Mouse (Mus musculus) heart, embryonic 14.5 days (tissue): ENCODE results near the gene Gh. TPM values are rescaled to one million over a fixed set of nuclear protein-coding genes. Genes with fewer than 3 reads are reported as not detected.
"Not testable (repeated sequence)": the region's sequence is repeated elsewhere in the genome, so short reads cannot be mapped to it uniquely, and the experiment has no call there.

ENCODE experiments used
- ATAC-seq: fragments of 200-750 bp; cut with Nextera tagmentation; 2 replicates; pipeline ENCODE4 v1.8.0; 2017; ENCODE audit warnings: low read depth, moderate TSS enrichment; ENCODE audit not compliant: insufficient number of reproducible peaks, insufficient read depth, low FRiP score
- H3K27ac ChIP-seq, 2 experiments: fragments of 200-500 bp in 1 of 2; fragments of 300-500 bp in 1 of 2; sonication (generic) in 1 of 2; replicated peaks in 1 of 2; 2 replicates each; pipeline ENCODE4 v1.5.1; 2012 to 2014; ENCODE audit warnings: low read depth in 2 of 2, low read length in 2 of 2, control low read depth in 1 of 2, mild to moderate bottlenecking in 1 of 2, mixed read lengths in 1 of 2; ENCODE audit not compliant: control insufficient read depth in 1 of 2, insufficient read depth in 1 of 2
- H3K27me3 ChIP-seq: fragments of 300-500 bp; sonication (generic); 2 replicates; pipeline ENCODE4 v1.6.1; 2014; ENCODE audit warnings: mild to moderate bottlenecking, low read length, control low read depth; ENCODE audit not compliant: control insufficient read depth, insufficient read depth
- H3K36me3 ChIP-seq: fragments of 300-500 bp; sonication (generic); 2 replicates; pipeline ENCODE4 v1.6.1; 2014; ENCODE audit warnings: mild to moderate bottlenecking, control low read depth, low read length, mixed read lengths; ENCODE audit not compliant: control insufficient read depth, insufficient read depth
- H3K4me1 ChIP-seq, 2 experiments: fragments of 200-500 bp in 1 of 2; fragments of 300-500 bp in 1 of 2; sonication (generic) in 1 of 2; 2 replicates each; pipeline ENCODE4 v1.6.1; 2012 to 2014; ENCODE audit warnings: low read length in 2 of 2, control low read depth in 1 of 2, mixed read lengths in 1 of 2; ENCODE audit not compliant: control insufficient read depth in 2 of 2, insufficient read depth in 2 of 2
- H3K4me2 ChIP-seq: fragments of 300-500 bp; sonication (generic); 2 replicates; pipeline ENCODE4 v1.6.1; 2014; ENCODE audit warnings: mild to moderate bottlenecking, low read length
- H3K4me3 ChIP-seq, 2 experiments: fragments of 200-500 bp in 1 of 2; fragments of 300-500 bp in 1 of 2; sonication (generic) in 1 of 2; 2 replicates each; pipeline ENCODE4 v1.5.1; 2012 to 2014; ENCODE audit warnings: low read length in 2 of 2, mild to moderate bottlenecking in 2 of 2, control low read depth in 1 of 2, low read depth in 1 of 2, moderate library complexity in 1 of 2; ENCODE audit not compliant: control insufficient read depth in 1 of 2, insufficient read depth in 1 of 2
- H3K9ac ChIP-seq: fragments of 300-500 bp; sonication (generic); 2 replicates; pipeline ENCODE4 v1.6.1; 2014; ENCODE audit warnings: mild to moderate bottlenecking, low read length
- H3K9me3 ChIP-seq: fragments of 300-500 bp; sonication (generic); 2 replicates; pipeline ENCODE4 v1.6.1; 2016; ENCODE audit warnings: low read length, control low read depth; ENCODE audit not compliant: control insufficient read depth
- WGBS: fragments of 180-500 bp; shearing (Covaris S2); extraction: QIAGEN DNeasy Blood & Tissue Kit; methylation state at CpG from one replicate; pipeline ENCODE4 v1.1.7; 2014; 5-methylcytosine and 5-hydroxymethylcytosine counted together
- polyA plus RNA-seq: library from polyadenylated mRNA; unstranded; fragments of >200 nt; fragmentation: Nextera tagmentation; extraction: Ambion mirVana; gene quantifications from 2 replicates; pipeline ENCODE4 v1.2.1, GENCODE M21; 2014

Gene Gh
- not detected in 2 replicates for polyA plus RNA-seq

- Histone ChIP-seq H3K9me3 (no peaks in the 10 kb centered on the region), H3K36me3 (no peaks in the 10 kb centered on the region), H3K9ac (no peak within 1 kb of the TSS), H3K4me3 (no peak within 1 kb of the TSS), H3K27ac (no peak within 1 kb of the TSS), H3K4me2 (no peak within 1 kb of the TSS), H3K4me1 (no peaks in the 10 kb centered on the region), H3K27me3 (no peaks in the 10 kb centered on the region)
- 75% methylated on average over 9 of the region's 9 CpGs for WGBS
- no peak for ATAC-seq
These were observed at the start of gene Gh for GRCm38 (mm10) chr11:106301765-106302164. Gene Gh (minus strand): TSS chr11:106301865.

GRCm38 (mm10) chr11:106351253-106351652 is 49.6 kb upstream of the Gh start:
- no peak overlapping the region for H3K27ac ChIP-seq
- no peak for ATAC-seq

GRCm38 (mm10) chr11:106350853-106351252 is 49.2 kb upstream of the Gh start:
- no peaks in the 10 kb centered on the region for H3K36me3 ChIP-seq
- H3K4me1 ChIP-seq: peaks cover 7% of the 10 kb centered on the region in 2 experiments
- H3K9ac ChIP-seq: no peak overlapping the region
- no peak overlapping the region for H3K4me3 ChIP-seq
- H3K4me2 ChIP-seq: no peak overlapping the region
- 53% methylated on average over 5 of the region's 5 CpGs for WGBS
- no peak for ATAC-seq
- no peak overlapping the region for H3K27ac ChIP-seq
- no peaks in the 10 kb centered on the region for H3K9me3 ChIP-seq
- H3K27me3 ChIP-seq: no peaks in the 10 kb centered on the region

More at GRCm38 (mm10) chr11:106351253-106351652, 49.6 kb upstream of the Gh start:
- Histone ChIP-seq H3K4me2 (no peak overlapping the region), H3K9me3 (no peaks in the 10 kb centered on the region), H3K36me3 (no peaks in the 10 kb centered on the region), H3K9ac (no peak overlapping the region), H3K4me1 (peaks cover 8% of the 10 kb centered on the region in 2 experiments), H3K27me3 (no peaks in the 10 kb centered on the region), H3K4me3 (no peak overlapping the region)
- WGBS: 53% methylated on average over 3 of the region's 3 CpGs

GRCm38 (mm10) chr11:106349772-106350171 is 48.1 kb upstream of the Gh start:
- ATAC-seq: no peak

GRCm38 (mm10) chr11:106344910-106345309 is 43.2 kb upstream of the Gh start:
- Histone ChIP-seq H3K4me1 (peaks cover 4 to 9% of the 10 kb centered on the region in 2 experiments; a peak in 3 of 4 replicates), H3K36me3 (no peaks in the 10 kb centered on the region), H3K27ac (no peak overlapping the region), H3K27me3 (no peaks in the 10 kb centered on the region), H3K9me3 (no peaks in the 10 kb centered on the region), H3K4me2 (no peak overlapping the region), H3K4me3 (no peak overlapping the region), H3K9ac (no peak overlapping the region)
- WGBS: 41% methylated on average over 6 of the region's 6 CpGs
- ATAC-seq: no peak

More at GRCm38 (mm10) chr11:106349772-106350171, 48.1 kb upstream of the Gh start:
- Histone ChIP-seq H3K4me3 (no peak overlapping the region), H3K27me3 (no peaks in the 10 kb centered on the region), H3K36me3 (no peaks in the 10 kb centered on the region), H3K4me2 (no peak overlapping the region), H3K9ac (no peak overlapping the region), H3K9me3 (no peaks in the 10 kb centered on the region), H3K4me1 (peaks cover 0 to 2% of the 10 kb centered on the region in 2 experiments; a peak in 1 of 4 replicates), H3K27ac (no peak overlapping the region)
- WGBS: 68% methylated on average over 6 of the region's 6 CpGs

- ATAC-seq: no peak
- Histone ChIP-seq H3K9ac (no peak overlapping the region), H3K27me3 (no peaks in the 10 kb centered on the region), H3K9me3 (no peaks in the 10 kb centered on the region), H3K4me2 (no peak overlapping the region), H3K27ac (no peak overlapping the region), H3K36me3 (no peaks in the 10 kb centered on the region), H3K4me1 (peaks cover 4 to 9% of the 10 kb centered on the region in 2 experiments; a peak in 3 of 4 replicates), H3K4me3 (no peak overlapping the region)
- 61% methylated on average over 9 of the region's 9 CpGs for WGBS
These were observed 39.4 kb upstream of the Gh start for GRCm38 (mm10) chr11:106340990-106341520.

GRCm38 (mm10) chr11:106339323-106339722 is 37.7 kb upstream of the Gh start:
- not testable (repeated sequence) for ATAC-seq, H3K27me3 ChIP-seq

GRCm38 (mm10) chr11:106338870-106339269 is 37.2 kb upstream of the Gh start:
- H3K9ac ChIP-seq: no peak overlapping the region
- no peaks in the 10 kb centered on the region for H3K9me3 ChIP-seq
- H3K27me3 ChIP-seq: no peaks in the 10 kb centered on the region
- 72% methylated on average over 7 of the region's 7 CpGs for WGBS
- no peak overlapping the region for H3K4me3 ChIP-seq
- H3K27ac ChIP-seq: no peak overlapping the region
- no peak for ATAC-seq
- no peak overlapping the region for H3K4me2 ChIP-seq
- no peaks in the 10 kb centered on the region for H3K36me3 ChIP-seq
- H3K4me1 ChIP-seq: peaks cover 6 to 13% of the 10 kb centered on the region in 2 experiments; a peak in 3 of 4 replicates

More at GRCm38 (mm10) chr11:106339323-106339722, 37.7 kb upstream of the Gh start:
- not testable (repeated sequence) for H3K9ac ChIP-seq, H3K4me3 ChIP-seq, H3K4me1 ChIP-seq, H3K9me3 ChIP-seq, H3K27ac ChIP-seq, H3K36me3 ChIP-seq, H3K4me2 ChIP-seq
- WGBS: 84% methylated on average over 4 of the region's 4 CpGs
